Mouse (Mus musculus) right cerebral cortex, postnatal 10 days (tissue): ENCODE measurements around the gene Parm1.

Source experiments
- DNase-seq, 2 experiments: peaks; one replicate each; pipeline ENCODE4 v3.0.0; 2021; ENCODE audit warnings: low spot score in 2 of 2

Gene Parm1

GRCm38 (mm10) chr5:91653061-91653915 is 135.9 kb downstream of the Parm1 start:
- no peak for DNase-seq

GRCm38 (mm10) chr5:91654331-91655048 is 137.1 kb downstream of the Parm1 start:
- no peak for DNase-seq

- no peak for DNase-seq
These were observed 137.8 kb downstream of the Parm1 start for GRCm38 (mm10) chr5:91655263-91655662.

DNA sequence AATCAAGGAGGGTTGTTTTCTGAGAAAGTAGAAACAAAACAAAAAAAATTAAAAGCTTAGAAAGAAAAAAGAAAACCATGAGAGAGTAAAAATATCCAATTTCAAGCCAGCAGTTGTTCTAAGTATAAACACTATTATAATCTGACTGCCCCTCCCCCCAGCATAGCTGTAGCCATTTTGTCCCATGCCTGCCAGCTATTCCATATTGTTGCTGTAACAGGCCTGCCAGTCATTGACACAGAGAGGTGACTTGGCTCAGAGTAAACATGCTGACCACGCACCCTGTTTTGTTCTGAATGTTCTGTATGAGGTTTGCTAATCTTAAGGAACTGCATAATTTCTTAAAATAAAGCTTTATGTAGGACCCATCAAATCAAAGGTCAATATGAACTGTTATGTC is 145.3 kb downstream of the Parm1 start:
- no peak for DNase-seq

DNA sequence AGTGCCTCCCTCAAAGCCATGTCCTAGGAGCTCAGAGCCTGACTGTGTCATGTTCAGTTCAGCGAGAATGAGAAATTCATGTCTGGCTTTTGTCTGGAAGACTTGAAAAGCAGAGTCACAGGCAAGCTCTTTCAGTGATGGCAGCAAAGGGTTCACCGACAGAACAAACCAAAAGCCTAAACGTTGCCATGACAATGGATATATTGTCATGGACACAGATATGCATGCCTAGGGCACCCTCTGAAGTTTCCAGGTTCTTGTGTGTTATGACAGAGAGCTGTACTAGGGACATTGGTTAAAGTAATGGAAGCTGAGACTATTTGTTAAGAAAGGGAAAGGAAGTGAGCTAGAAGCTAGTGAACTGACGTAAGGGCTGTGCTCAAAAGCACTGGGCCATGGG is 149.7 kb downstream of the Parm1 start:
- no peak for DNase-seq

DNA sequence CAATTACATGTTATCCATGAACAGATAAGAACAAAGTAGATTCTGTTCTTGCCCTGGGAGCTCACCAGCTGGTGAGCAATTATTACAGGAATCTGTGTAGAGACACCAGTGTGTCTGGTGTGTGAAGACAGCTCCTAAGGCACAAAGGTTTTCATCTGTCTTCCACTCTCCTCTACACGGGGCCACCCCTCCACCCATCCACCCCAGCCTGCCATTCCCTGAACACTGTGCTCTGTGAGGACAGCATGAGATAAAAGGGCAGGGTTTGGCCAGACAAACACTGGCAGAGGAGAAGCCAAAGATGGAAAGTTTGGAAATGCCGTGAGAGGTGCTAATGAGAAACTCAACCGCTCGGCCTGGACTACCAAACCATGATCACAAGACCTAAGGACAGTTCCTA is 151.8 kb downstream of the Parm1 start:
- no peak for DNase-seq
